Mouse (Mus musculus) thymus, adult 2 months (tissue): ENCODE results near the gene Ahrr.

ENCODE experiments used
- CTCF ChIP-seq: fragments of 200-500 bp; IDR thresholded peaks from 2 replicates; pipeline ENCODE4 v1.5.1; 2012; ENCODE audit warnings: mild to moderate bottlenecking, control low read depth, low read length, moderate library complexity, borderline replicate concordance; ENCODE audit not compliant: control insufficient read depth, poor library complexity, insufficient read depth; ENCODE audit errors: extremely low read depth
- POLR2A ChIP-seq: fragments of 200-500 bp; IDR thresholded peaks from 2 replicates; pipeline ENCODE4 v1.6.1; 2012; ENCODE audit warnings: mild to moderate bottlenecking, low read length, control low read depth, moderate library complexity; ENCODE audit not compliant: control insufficient read depth, poor library complexity, insufficient read depth; ENCODE audit errors: extremely low read depth

GRCm38 (mm10) chr13:74305780-74306179 lies 13.6 kb upstream of the Ahrr start:
- TF ChIP-seq POLR2A = no peak
- no peak for TF ChIP-seq CTCF
